Mouse (Mus musculus) kidney, postnatal 0 days (tissue): Measurements from ENCODE around the gene Rab21. TPM values are rescaled to one million over a fixed set of nuclear protein-coding genes. Genes with fewer than 3 reads are reported as not detected.

ENCODE experiments used
- ATAC-seq: fragments of 200-750 bp; cut with Nextera tagmentation; replicated peaks from 2 replicates; pipeline ENCODE4 v1.8.0; 2017; ENCODE audit warnings: low read depth, moderate number of reproducible peaks, moderate TSS enrichment, moderate library complexity; ENCODE audit not compliant: low FRiP score
- DNase-seq: peaks from one replicate; pipeline ENCODE4 v3.0.0-alpha.2; 2016; ENCODE audit warnings: low spot score
- H3K27ac ChIP-seq: fragments of 300-500 bp; sonication (generic); 2 replicates; pipeline ENCODE4 v1.5.1; 2014; ENCODE audit warnings: mild to moderate bottlenecking
- H3K27me3 ChIP-seq: fragments of 300-500 bp; sonication (generic); 2 replicates; pipeline ENCODE4 v1.6.1; 2014; ENCODE audit warnings: low read length, mixed read lengths; ENCODE audit not compliant: insufficient read depth
- H3K36me3 ChIP-seq: fragments of 300-500 bp; sonication (generic); 2 replicates; pipeline ENCODE4 v1.6.1; 2014; ENCODE audit warnings: low read length, mixed read lengths; ENCODE audit not compliant: insufficient read depth
- H3K4me1 ChIP-seq: fragments of 300-500 bp; sonication (generic); replicated peaks from 2 replicates; pipeline ENCODE4 v1.6.1; 2014; ENCODE audit warnings: antibody characterized with exemption, low read length, mixed read lengths; ENCODE audit not compliant: insufficient read depth
- H3K4me2 ChIP-seq: fragments of 300-500 bp; sonication (generic); 2 replicates; pipeline ENCODE4 v1.6.1; 2014; ENCODE audit warnings: mild to moderate bottlenecking, low read length, moderate library complexity, mixed read lengths
- H3K4me3 ChIP-seq: fragments of 300-500 bp; sonication (generic); replicated peaks from 2 replicates; pipeline ENCODE4 v1.5.1; 2014; ENCODE audit warnings: low read depth, low read length
- H3K9ac ChIP-seq: fragments of 300-500 bp; sonication (generic); 2 replicates; pipeline ENCODE4 v1.6.1; 2014; ENCODE audit warnings: low read depth, low read length
- H3K9me3 ChIP-seq: fragments of 300-500 bp; sonication (generic); replicated peaks from 2 replicates; pipeline ENCODE4 v1.6.1; 2016; ENCODE audit warnings: low read length, inconsistent platforms, mixed read lengths
- CTCF ChIP-seq: IDR thresholded peaks from 2 replicates; pipeline ENCODE4 v1.5.1; 2016; ENCODE audit warnings: antibody characterized with exemption, low read depth, mild to moderate bottlenecking, moderate library complexity
- WGBS: fragments of 180-500 bp; shearing (Covaris S2); extraction: QIAGEN DNeasy Blood & Tissue Kit; methylation state at CpG from one replicate; pipeline ENCODE4 v1.1.7; 2014; 5-methylcytosine and 5-hydroxymethylcytosine counted together
- polyA plus RNA-seq: library from polyadenylated mRNA; unstranded; fragments of >200 nt; fragmentation: Nextera tagmentation; extraction: Ambion mirVana; gene quantifications from 2 replicates; pipeline ENCODE4 v1.2.1, GENCODE M21; 2015

Gene Rab21
- 10.1 and 17.8 TPM in 2 replicates for polyA plus RNA-seq

GRCm38 (mm10) chr10:115315473-115316171, at the start of gene Rab21:
Rab21 (minus strand) TSS chr10:115315594.
- Histone ChIP-seq H3K4me2 (peak within 1 kb of the TSS; percentile 58), H3K27ac (peak within 1 kb of the TSS; percentile 87), H3K36me3 (no peaks in the 10 kb centered on the region), H3K9me3 (no peaks in the 10 kb centered on the region), H3K4me1 (peaks cover 19% of the 10 kb centered on the region; the same call in 1 of the 2 replicates), H3K9ac (peak within 1 kb of the TSS; percentile 97), H3K4me3 (peak within 1 kb of the TSS; percentile 94), H3K27me3 (no peaks in the 10 kb centered on the region)
- DNase-seq: peak; percentile 96
- under 1% methylated on average over 48 of the region's 48 CpGs for WGBS
- TF ChIP-seq CTCF: 0 out of 2 replicates have a peak, but pooled peaks have one; percentile 6
- ATAC-seq: peak; percentile 85

GRCm38 (mm10) chr10:115363151-115363550, 47.8 kb upstream of the Rab21 start:
- H3K4me2 ChIP-seq: peak overlapping the region; percentile 63
- DNase-seq (peak; percentile 4), ATAC-seq (no peak)
- H3K36me3 ChIP-seq: no peaks in the 10 kb centered on the region
- H3K27ac ChIP-seq: peak overlapping the region; percentile 89; the same call in 1 of the 2 replicates
- no peaks in the 10 kb centered on the region for H3K9me3 ChIP-seq
- TF ChIP-seq CTCF: no peak
- H3K4me3 ChIP-seq: peak overlapping the region; percentile 42; the same call in 1 of the 2 replicates
- no peaks in the 10 kb centered on the region for H3K27me3 ChIP-seq
- H3K4me1 ChIP-seq: no peaks in the 10 kb centered on the region
- 81% methylated on average over 4 of the region's 4 CpGs for WGBS
- 0 out of 2 replicates have a peak overlapping the region, but pooled peaks have one; percentile 48 for H3K9ac ChIP-seq

GRCm38 (mm10) chr10:115362623-115362964, 47.2 kb upstream of the Rab21 start:
- Histone ChIP-seq H3K36me3 (no peaks in the 10 kb centered on the region), H3K27ac (peak overlapping the region; percentile 89), H3K4me3 (peak overlapping the region; percentile 42), H3K4me1 (no peaks in the 10 kb centered on the region), H3K9ac (peak overlapping the region; percentile 48), H3K27me3 (no peaks in the 10 kb centered on the region), H3K9me3 (no peaks in the 10 kb centered on the region), H3K4me2 (peak overlapping the region; percentile 63)
- WGBS: 8% methylated on average over 9 of the region's 9 CpGs
- no peak for TF ChIP-seq CTCF
- DNase-seq (no peak), ATAC-seq (no peak)

GRCm38 (mm10) chr10:115361840-115362622, 46.6 kb upstream of the Rab21 start, which contains the start of gene Tmem19:
Tmem19 (minus strand) TSS chr10:115362501.
- H3K4me3 ChIP-seq: peak within 1 kb of the TSS; percentile 42
- H3K9me3 ChIP-seq: no peaks in the 10 kb centered on the region
- peak; percentile 100 for ATAC-seq

GRCm38 (mm10) chr10:115359066-115359465, 43.7 kb upstream of the Rab21 start:
- DNase-seq (peak; percentile 32), ATAC-seq (no peak)
- H3K9me3 ChIP-seq: no peaks in the 10 kb centered on the region
- H3K9ac ChIP-seq: no peak overlapping the region
- no peaks in the 10 kb centered on the region for H3K27me3 ChIP-seq
- H3K27ac ChIP-seq: no peak overlapping the region
- H3K4me3 ChIP-seq: no peak overlapping the region
- no peak overlapping the region for H3K4me2 ChIP-seq
- H3K36me3 ChIP-seq: 0 out of 2 replicates have a peak, but pooled peaks cover 5% of the 10 kb centered on the region
- H3K4me1 ChIP-seq: no peaks in the 10 kb centered on the region
- WGBS: 87% methylated on average over 7 of the region's 7 CpGs
- TF ChIP-seq CTCF: peak; percentile 32; the same call in 1 of the 2 replicates

More at GRCm38 (mm10) chr10:115361840-115362622, 46.6 kb upstream of the Rab21 start, which contains the start of gene Tmem19:
- H3K27ac ChIP-seq: peak within 1 kb of the TSS; percentile 89
- peak; percentile 99 for DNase-seq
- 0 out of 2 replicates have a peak, but pooled peaks have one; percentile 4 for TF ChIP-seq CTCF
- H3K4me1 ChIP-seq: no peaks in the 10 kb centered on the region
- H3K4me2 ChIP-seq: peak within 1 kb of the TSS; percentile 63
- H3K27me3 ChIP-seq: no peaks in the 10 kb centered on the region
- peak within 1 kb of the TSS; percentile 50 for H3K9ac ChIP-seq
- 0 out of 2 replicates have a peak, but pooled peaks cover 2% of the 10 kb centered on the region for H3K36me3 ChIP-seq
- under 1% methylated on average over 57 of the region's 58 CpGs for WGBS

- Histone ChIP-seq H3K4me3 (no peak overlapping the region), H3K36me3 (0 out of 2 replicates have a peak, but pooled peaks cover 5% of the 10 kb centered on the region), H3K4me1 (no peaks in the 10 kb centered on the region), H3K27ac (no peak overlapping the region), H3K9me3 (no peaks in the 10 kb centered on the region), H3K9ac (no peak overlapping the region), H3K27me3 (no peaks in the 10 kb centered on the region), H3K4me2 (no peak overlapping the region)
- DNase-seq: no peak
- 88% methylated on average over 17 of the region's 17 CpGs for WGBS
- TF ChIP-seq CTCF: no peak
- no peak for ATAC-seq
These were observed 43.0 kb upstream of the Rab21 start for GRCm38 (mm10) chr10:115358216-115358919.
